Mouse (Mus musculus) megakaryocyte, embryonic 14.5 days (primary cell): ENCODE results near the gene Galnt6.

Source experiments
- FLI1 ChIP-seq: IDR thresholded peaks from 2 replicates; pipeline ENCODE4 v1.6.1; 2012; ENCODE audit warnings: low read length, inconsistent platforms, mixed read lengths
- GATA1 ChIP-seq: IDR thresholded peaks from 3 replicates; pipeline ENCODE4 v1.6.1; 2012; ENCODE audit warnings: mixed read lengths, low read length, inconsistent platforms, borderline replicate concordance

DNA sequence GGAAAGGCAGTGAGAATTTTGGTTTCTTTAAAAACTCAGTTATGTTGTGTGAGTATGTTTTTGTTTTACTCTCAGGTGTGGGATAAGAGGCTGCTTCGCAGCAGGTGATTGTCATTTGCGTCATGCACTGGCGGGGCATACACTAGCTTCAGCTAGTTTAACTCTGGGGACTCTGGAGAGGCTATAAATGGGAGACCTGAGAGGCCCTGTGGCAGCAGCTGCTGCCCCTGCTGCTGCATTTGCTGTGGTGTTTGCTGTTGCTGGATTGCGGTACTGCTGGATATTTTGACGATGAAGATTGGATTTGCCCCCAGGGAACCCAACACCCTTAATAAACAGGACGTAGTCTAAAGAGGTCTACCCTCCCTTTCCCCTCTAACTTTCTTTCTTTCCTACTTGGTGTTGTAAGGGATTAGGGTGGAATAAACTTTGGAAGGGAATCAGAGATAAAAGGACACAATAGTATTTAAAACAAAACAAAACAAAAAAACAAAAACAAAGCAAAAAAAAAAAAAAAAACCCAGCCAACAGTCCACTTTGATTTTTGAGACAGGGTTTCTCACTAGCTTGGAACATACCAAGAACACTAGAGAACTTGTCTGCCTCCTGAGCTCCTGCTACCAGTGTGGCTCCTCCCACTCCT is 17.4 kb upstream of the Galnt6 start:
- TF ChIP-seq GATA1 (no peak), FLI1 (no peak)
